Comparison of ENCODE assay signal across 10 mouse cellular contexts in the genomic region with DNA sequence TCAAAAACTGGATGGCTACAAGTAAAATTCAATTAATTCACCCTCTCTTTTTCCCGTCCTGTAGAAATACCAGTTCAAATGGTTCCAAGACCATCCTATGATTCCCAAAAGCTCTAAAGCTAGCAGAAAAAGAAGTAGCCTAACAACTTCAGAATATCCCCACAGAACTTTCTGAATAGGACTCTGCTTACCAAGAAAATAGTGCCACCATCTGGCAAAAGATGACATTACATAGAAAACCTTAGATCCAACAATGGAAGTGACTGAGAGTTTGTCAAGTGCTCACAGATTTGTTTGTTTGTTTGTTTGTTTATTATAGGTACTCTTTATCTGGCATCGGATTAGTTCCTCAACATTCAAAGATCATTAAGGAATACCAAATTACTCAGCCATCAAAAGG.
DNase-seq lines count a peak whose midpoint lies in the region; ATAC-seq and TF ChIP-seq lines count a peak whose summit lies in the region.
"Had no signal": no experiment of that assay in that cellular context is flagged by ENCODE, and none has a peak within 500 bp of the region (broad histone marks: within the 10 kb centered on the region; RNA-seq: fewer than 3 reads in every experiment).

No protein-coding gene starts in this region.

- H3K36me3 ChIP-seq in forebrain, embryonic 14.5 days (ENCODE audit: control insufficient read depth, insufficient read depth, low read length) = no peaks in the 10 kb centered on the region
- H3K36me3 ChIP-seq: forebrain, embryonic 10.5 days; heart, embryonic 15.5 days had no signal

- no peaks in the 10 kb centered on the region for H3K4me1 ChIP-seq in forebrain, embryonic 14.5 days (ENCODE audit: control insufficient read depth, insufficient read depth, low read length)
- H3K4me1 ChIP-seq: forebrain, embryonic 10.5 days; heart, embryonic 15.5 days had no signal

- intact Hi-C loops in left cerebral cortex, adult 2 months (cut with DNase I) = no loop called here
- intact Hi-C loops in left cerebral cortex, postnatal 36 days (cut with DNase I) = no loop called here

- peak; percentile 55 for TF ChIP-seq CTCF in left cerebral cortex, adult 2 months (IDR thresholded peaks at IDR 0.05)

- no peak for ATAC-seq in forebrain, embryonic 14.5 days

- no peak overlapping the region for H3K4me2 ChIP-seq in forebrain, embryonic 14.5 days (ENCODE audit: low read length)
- H3K4me2 ChIP-seq: heart, embryonic 15.5 days had no signal

- 51% methylated on average over 2 of the region's 2 CpGs for WGBS in forebrain, embryonic 14.5 days

- DNase-seq in left cerebral cortex, adult 2 months (ENCODE audit: extremely low spot score in 1 of 2, low spot score in 2 of 2) = no peak
- no peak for DNase-seq in left cerebral cortex, postnatal 36 days (ENCODE audit: low spot score in 2 of 2)
- DNase-seq in ES-CJ7 (ENCODE audit: low read depth, low spot score) = peak; percentile 54
- DNase-seq in ZHBTc4 (ENCODE audit: low read depth, low spot score) = peak; percentile 44
- DNase-seq in lung, postnatal 36 days = peak; percentile 54
- DNase-seq in neural tube, embryonic 10.5 days (ENCODE audit: extremely low spot score, low spot score) = no peak
- DNase-seq in urinary bladder, postnatal 36 days (ENCODE audit: low spot score in 2 of 2) = no peak
- no peak for DNase-seq in forebrain, embryonic 14.5 days (ENCODE audit: low spot score)

- no peak overlapping the region for H3K9ac ChIP-seq in forebrain, embryonic 14.5 days (ENCODE audit: low read length)
- H3K9ac ChIP-seq: heart, embryonic 15.5 days had no signal

- H3K27ac ChIP-seq in left cerebral cortex, adult 2 months = no peak overlapping the region
- no peak overlapping the region for H3K27ac ChIP-seq in forebrain, embryonic 14.5 days (ENCODE audit: low read depth, low read length)
- H3K27ac ChIP-seq: forebrain, embryonic 10.5 days; heart, embryonic 15.5 days had no signal

- no peak overlapping the region for H3K4me3 ChIP-seq in left cerebral cortex, adult 2 months
- H3K4me3 ChIP-seq in forebrain, embryonic 14.5 days (ENCODE audit: low read depth, low read length) = no peak overlapping the region
- H3K4me3 ChIP-seq: forebrain, embryonic 10.5 days; heart, embryonic 15.5 days had no signal

- no peaks in the 10 kb centered on the region for H3K27me3 ChIP-seq in forebrain, embryonic 14.5 days (replicated peaks; ENCODE audit: control insufficient read depth, insufficient read depth, low read length)
- H3K27me3 ChIP-seq: heart, embryonic 15.5 days had no signal

- H3K9me3 ChIP-seq in forebrain, embryonic 14.5 days (replicated peaks; ENCODE audit: control insufficient read depth, low read length) = no peaks in the 10 kb centered on the region; the same call in 1 of the 2 replicates
- H3K9me3 ChIP-seq: heart, embryonic 15.5 days had no signal

Comparison
In these comparisons a context has a peak if more than half of its experiments do, and no peak if none do; other contexts are left out.
1. DNase-seq: peak in ES-CJ7 (single experiment), ZHBTc4 (single experiment) and lung, postnatal 36 days (single experiment); none in left cerebral cortex, adult 2 months (0 of 2), left cerebral cortex, postnatal 36 days (0 of 2), neural tube, embryonic 10.5 days (single experiment), urinary bladder, postnatal 36 days (0 of 2) and forebrain, embryonic 14.5 days (single experiment).